Mouse (Mus musculus) megakaryocyte, embryonic 14.5 days (primary cell): ENCODE measurements around the gene Tspyl3. TPM values are rescaled to one million over a fixed set of nuclear protein-coding genes. Genes with fewer than 3 reads are reported as not detected.
A peak's percentile ranks its signal among the peaks of the same experiment; 100 is the strongest.

Source experiments
- H3K27me3 ChIP-seq: replicated peaks from 2 replicates; pipeline ENCODE3; 2012; ENCODE audit warnings: inconsistent platforms
- H3K36me3 ChIP-seq: replicated peaks from 2 replicates; pipeline ENCODE3; 2012; ENCODE audit warnings: low read length, inconsistent platforms, mixed read lengths
- H3K4me1 ChIP-seq: 2 replicates; pipeline ENCODE4 v1.6.1; 2012; ENCODE audit warnings: inconsistent platforms
- H3K4me3 ChIP-seq: replicated peaks from 2 replicates; pipeline ENCODE3; 2012; ENCODE audit warnings: moderate library complexity, mild to moderate bottlenecking, inconsistent platforms
- H3K9me3 ChIP-seq: 2 replicates; pipeline ENCODE4 v1.6.1; 2012; ENCODE audit warnings: inconsistent platforms
- FLI1 ChIP-seq: IDR thresholded peaks from 2 replicates; pipeline ENCODE4 v1.6.1; 2012; ENCODE audit warnings: low read length, inconsistent platforms, mixed read lengths
- GATA1 ChIP-seq: IDR thresholded peaks from 3 replicates; pipeline ENCODE4 v1.6.1; 2012; ENCODE audit warnings: mixed read lengths, low read length, inconsistent platforms, borderline replicate concordance
- polyA plus RNA-seq: library from polyadenylated mRNA; stranded (reverse); fragments of >175 nt; gene quantifications from 2 replicates; pipeline ENCODE4 v1.2.3, GENCODE M21; 2012; ENCODE audit warnings: low replicate concordance; ENCODE audit not compliant: insufficient read depth

Tspyl3 gene
- polyA plus RNA-seq, 1 experiment: 3.3 TPM

DNA sequence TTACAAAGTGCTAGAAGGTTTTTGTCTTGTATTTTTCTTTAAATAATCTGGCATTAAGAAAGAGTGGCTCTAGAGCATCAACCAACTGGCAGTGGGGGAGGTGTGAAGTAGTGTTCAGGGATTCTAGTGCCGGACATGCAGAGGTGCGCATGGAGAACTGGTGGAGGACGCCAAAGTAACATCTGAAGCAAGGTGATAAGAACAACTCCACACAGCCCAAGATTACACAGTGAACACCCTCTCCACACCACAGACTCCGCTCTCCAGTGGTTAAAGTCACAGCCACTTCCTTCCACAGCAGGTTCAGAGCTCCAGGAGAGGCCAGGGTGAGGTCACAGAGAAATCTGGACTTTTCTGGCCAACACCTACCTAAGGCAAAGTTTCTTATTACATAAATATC, 2.7 kb upstream of the Tspyl3 start:
- H3K9me3 ChIP-seq: no peaks in the 10 kb centered on the region
- H3K4me1 ChIP-seq: peaks cover 68% of the 10 kb centered on the region
- H3K4me3 ChIP-seq: no peak overlapping the region
- no peak for TF ChIP-seq GATA1
- no peak for TF ChIP-seq FLI1
- no peaks in the 10 kb centered on the region for H3K27me3 ChIP-seq
- H3K36me3 ChIP-seq: peaks cover 63% of the 10 kb centered on the region

DNA sequence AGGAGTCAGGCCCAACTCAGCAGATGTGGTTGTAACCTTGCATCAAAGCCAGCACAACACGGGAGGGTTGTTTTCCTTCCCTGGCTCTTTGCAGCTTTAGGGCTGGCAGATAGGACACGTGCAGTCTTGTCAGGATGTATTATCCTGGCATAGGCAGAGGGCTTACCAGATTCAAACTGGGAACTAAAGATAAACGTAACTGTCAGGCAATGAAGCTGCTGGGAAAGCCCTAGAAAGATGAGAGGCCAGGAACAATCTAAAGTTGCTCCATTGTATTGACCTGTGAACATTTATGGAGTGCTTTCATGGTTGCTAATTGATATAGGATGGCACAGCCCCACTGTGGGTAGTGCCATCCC, 333 bp upstream of the Tspyl3 start:
- H3K4me3 ChIP-seq: peak overlapping the region; percentile 94
- H3K36me3 ChIP-seq: peaks cover 50% of the 10 kb centered on the region
- no peaks in the 10 kb centered on the region for H3K27me3 ChIP-seq
- peaks cover 86% of the 10 kb centered on the region for H3K4me1 ChIP-seq
- TF ChIP-seq FLI1: no peak
- no peak for TF ChIP-seq GATA1
- no peaks in the 10 kb centered on the region for H3K9me3 ChIP-seq

DNA sequence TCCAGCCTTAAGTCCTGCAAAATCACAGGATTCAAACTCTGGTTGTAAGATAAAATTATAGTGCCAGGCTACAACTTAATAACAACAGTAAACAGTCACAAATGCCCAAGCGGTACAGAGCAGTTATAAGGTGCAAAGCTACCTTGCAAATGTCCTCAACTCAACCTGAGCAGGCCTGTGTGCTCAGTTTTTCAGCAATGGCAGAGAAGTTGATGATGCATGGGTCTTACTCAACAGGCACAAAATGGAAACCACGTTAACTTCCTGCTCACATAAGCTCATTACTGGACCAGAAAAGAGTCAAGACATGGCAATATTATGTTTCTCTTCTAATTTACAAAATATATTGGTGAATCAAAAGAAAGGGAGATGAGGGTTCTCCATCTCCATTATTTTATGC, 2.7 kb downstream of the Tspyl3 start:
- TF ChIP-seq FLI1 (no peak), GATA1 (no peak)
- H3K36me3 ChIP-seq: peaks cover 36% of the 10 kb centered on the region
- H3K27me3 ChIP-seq: peaks cover 1% of the 10 kb centered on the region
- H3K9me3 ChIP-seq: no peaks in the 10 kb centered on the region
- H3K4me3 ChIP-seq: no peak overlapping the region
- peaks cover 83% of the 10 kb centered on the region for H3K4me1 ChIP-seq

DNA sequence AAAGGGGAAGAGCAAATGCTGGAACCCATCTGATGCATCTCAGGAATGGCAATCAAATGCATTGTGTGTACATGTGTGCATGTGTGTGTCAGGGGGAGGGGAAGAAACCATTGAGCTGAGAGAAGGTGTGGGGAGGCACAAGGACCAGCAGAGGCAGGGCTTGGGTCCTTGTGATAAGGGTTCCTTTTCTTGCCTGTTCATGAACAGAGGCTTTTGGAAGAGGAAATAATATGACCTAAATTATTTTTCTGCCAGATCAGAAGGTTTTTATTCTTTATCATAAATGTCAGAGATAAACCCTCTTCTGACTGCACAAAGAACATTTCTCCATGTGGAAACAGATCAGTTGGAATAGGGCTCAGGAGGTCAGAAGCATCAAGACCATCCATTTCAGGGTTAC, 3.1 kb downstream of the Tspyl3 start:
- peaks cover 85% of the 10 kb centered on the region for H3K4me1 ChIP-seq
- no peak for TF ChIP-seq GATA1
- no peak for TF ChIP-seq FLI1
- H3K4me3 ChIP-seq: no peak overlapping the region
- no peaks in the 10 kb centered on the region for H3K9me3 ChIP-seq
- H3K36me3 ChIP-seq: peaks cover 33% of the 10 kb centered on the region
- peaks cover 1% of the 10 kb centered on the region for H3K27me3 ChIP-seq

DNA sequence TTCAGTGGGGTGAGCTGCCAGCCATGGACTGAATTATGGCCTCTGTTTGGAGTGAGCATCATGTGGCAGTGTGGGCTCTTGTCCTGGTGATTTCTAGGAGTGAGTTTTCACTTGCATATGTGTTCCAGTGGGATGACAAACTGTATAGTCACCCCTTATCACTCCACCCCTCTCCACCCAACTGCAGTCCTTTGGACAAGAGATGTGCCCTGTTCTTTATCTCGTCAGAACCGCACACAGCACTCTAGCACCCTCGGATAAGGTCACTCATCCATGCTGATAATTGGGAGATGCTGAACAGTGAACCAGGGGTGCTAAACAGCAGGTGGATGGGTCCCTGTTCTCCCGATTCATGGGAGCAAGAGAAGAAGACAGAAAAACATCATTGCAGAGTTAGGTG, 3.6 kb downstream of the Tspyl3 start:
- H3K27me3 ChIP-seq: peaks cover 1% of the 10 kb centered on the region
- H3K36me3 ChIP-seq: peaks cover 28% of the 10 kb centered on the region
- peaks cover 85% of the 10 kb centered on the region for H3K4me1 ChIP-seq
- H3K4me3 ChIP-seq: no peak overlapping the region
- no peaks in the 10 kb centered on the region for H3K9me3 ChIP-seq
- TF ChIP-seq GATA1 (no peak), FLI1 (no peak)

DNA sequence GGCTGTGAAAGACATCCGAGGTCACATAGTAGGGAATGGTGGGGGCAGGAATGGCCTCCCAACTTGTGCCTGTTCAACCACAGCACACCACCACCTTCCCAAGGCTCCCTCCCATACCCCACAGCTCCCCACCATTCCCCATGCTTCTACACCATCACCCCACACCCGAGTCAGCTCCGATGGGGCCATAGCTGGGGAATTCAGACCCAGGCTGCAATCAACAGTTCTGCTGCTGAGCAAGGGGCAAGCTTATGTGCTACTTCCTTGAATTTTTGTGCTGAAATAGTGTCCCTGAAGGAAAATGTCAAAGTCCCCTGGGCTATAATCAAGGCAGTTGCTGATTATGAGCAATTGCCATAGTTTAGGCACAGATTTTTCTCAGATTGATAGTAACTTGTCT, 6.7 kb downstream of the Tspyl3 start:
- peaks cover 25% of the 10 kb centered on the region for H3K36me3 ChIP-seq
- H3K9me3 ChIP-seq: no peaks in the 10 kb centered on the region
- H3K4me3 ChIP-seq: no peak overlapping the region
- TF ChIP-seq FLI1 (no peak), GATA1 (no peak)
- peaks cover 1% of the 10 kb centered on the region for H3K27me3 ChIP-seq
- H3K4me1 ChIP-seq: peaks cover 87% of the 10 kb centered on the region

DNA sequence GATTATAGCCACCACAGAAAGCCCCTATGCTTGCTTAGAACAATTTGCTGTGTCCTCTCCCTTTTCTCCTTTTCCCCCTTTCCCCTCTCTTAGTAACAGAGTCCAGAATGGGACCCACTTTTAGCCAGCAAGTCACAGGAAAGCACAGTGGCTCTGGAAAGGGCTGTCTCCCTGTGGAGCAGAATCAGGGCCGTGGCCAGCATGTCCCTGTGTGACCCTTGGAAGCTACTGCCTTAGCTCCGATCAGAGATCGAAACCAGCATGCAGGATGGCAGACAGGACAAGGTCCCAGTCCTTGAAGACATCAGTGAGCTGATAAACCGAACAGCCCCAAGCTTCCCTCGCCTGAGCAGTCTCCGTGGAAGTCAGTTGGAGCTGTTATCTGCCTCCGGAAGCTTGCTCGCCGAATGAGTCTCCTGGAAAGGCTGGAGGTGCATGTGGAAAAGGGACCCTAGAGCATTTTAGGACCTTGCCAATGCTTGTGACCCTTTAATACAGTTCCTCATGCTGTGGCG, 7.4 kb downstream of the Tspyl3 start:
- no peaks in the 10 kb centered on the region for H3K9me3 ChIP-seq
- peaks cover 25% of the 10 kb centered on the region for H3K36me3 ChIP-seq
- peaks cover 1% of the 10 kb centered on the region for H3K27me3 ChIP-seq
- TF ChIP-seq GATA1 (no peak), FLI1 (no peak)
- H3K4me1 ChIP-seq: peaks cover 90% of the 10 kb centered on the region
- H3K4me3 ChIP-seq: no peak overlapping the region

DNA sequence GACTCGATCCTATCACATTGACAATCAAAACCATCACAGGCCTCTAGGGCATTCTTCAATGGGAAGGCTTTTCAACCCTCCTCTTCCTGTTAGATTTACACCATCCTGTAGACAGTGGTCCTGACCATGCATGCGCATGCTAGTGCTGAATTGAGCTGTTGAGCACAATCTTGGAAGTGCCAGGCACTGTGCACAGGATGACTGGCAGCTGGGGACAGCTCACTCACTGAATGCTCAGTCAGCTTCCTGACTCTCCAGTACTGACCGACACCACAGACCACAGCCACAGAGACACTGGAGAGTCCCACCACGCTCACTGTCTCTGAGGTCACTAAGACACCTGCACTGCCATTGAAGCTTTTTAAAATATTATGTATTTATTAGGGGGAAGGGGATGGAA, 9.8 kb downstream of the Tspyl3 start:
- H3K4me3 ChIP-seq: peak overlapping the region; percentile 86
- H3K9me3 ChIP-seq: no peaks in the 10 kb centered on the region
- peaks cover 84% of the 10 kb centered on the region for H3K4me1 ChIP-seq
- peaks cover 24% of the 10 kb centered on the region for H3K36me3 ChIP-seq
- TF ChIP-seq GATA1 (no peak; the same call in 2 of the 3 replicates), FLI1 (no peak)
- H3K27me3 ChIP-seq: peaks cover 1% of the 10 kb centered on the region

DNA sequence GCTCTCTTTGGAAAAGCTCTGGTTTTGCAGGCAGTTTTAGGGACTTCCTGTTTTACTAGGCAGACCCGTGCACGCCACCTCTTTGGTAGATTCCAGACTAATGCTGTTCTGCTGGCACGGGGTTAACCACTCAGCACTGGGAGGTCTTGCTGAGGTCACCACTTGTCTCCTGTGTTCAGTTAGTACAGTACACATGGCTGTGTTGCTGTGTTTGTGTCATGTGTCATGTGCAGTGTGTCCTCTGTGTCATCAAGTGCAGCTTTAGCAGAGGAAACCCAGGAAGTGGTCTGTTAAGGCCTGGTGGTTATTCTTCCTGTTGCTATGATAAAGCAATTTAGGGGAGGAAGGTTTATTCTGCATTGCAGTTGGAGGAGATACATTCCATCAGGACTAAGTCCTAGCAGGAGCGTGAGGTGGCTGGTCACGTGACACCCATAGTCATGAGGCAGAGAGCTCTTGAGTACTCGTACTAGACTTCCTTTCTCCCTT, 10.4 kb downstream of the Tspyl3 start:
- H3K4me3 ChIP-seq: peak overlapping the region; percentile 86
- H3K4me1 ChIP-seq: peaks cover 78% of the 10 kb centered on the region
- TF ChIP-seq GATA1 (no peak), FLI1 (peak; percentile 53; the same call in 1 of the 2 replicates)
- no peaks in the 10 kb centered on the region for H3K9me3 ChIP-seq
- peaks cover 24% of the 10 kb centered on the region for H3K36me3 ChIP-seq
- H3K27me3 ChIP-seq: peaks cover 1% of the 10 kb centered on the region

DNA sequence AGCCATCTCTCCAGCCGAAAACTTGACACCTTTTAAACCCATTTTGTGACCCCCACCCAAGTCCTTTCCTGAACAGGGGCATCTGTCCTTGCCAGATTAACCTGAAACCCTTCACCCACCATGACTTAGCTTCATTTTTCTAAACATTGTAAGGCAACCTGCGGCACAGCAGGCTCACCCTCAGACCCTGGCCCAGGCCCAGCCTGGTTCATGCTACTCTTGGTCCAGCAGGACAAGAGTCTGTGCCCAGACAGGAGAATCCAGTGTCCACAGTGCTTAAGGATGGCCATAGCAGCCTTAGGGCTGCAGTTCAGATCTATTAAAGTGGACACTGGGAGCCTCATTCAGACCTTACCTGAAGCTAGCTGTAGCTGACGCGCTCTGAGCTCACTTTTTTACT, 11.9 kb downstream of the Tspyl3 start:
- TF ChIP-seq FLI1 (no peak), GATA1 (no peak)
- H3K4me3 ChIP-seq: no peak overlapping the region
- H3K4me1 ChIP-seq: peaks cover 73% of the 10 kb centered on the region
- peaks cover 36% of the 10 kb centered on the region for H3K36me3 ChIP-seq
- H3K9me3 ChIP-seq: no peaks in the 10 kb centered on the region
- H3K27me3 ChIP-seq: peaks cover 1% of the 10 kb centered on the region

DNA sequence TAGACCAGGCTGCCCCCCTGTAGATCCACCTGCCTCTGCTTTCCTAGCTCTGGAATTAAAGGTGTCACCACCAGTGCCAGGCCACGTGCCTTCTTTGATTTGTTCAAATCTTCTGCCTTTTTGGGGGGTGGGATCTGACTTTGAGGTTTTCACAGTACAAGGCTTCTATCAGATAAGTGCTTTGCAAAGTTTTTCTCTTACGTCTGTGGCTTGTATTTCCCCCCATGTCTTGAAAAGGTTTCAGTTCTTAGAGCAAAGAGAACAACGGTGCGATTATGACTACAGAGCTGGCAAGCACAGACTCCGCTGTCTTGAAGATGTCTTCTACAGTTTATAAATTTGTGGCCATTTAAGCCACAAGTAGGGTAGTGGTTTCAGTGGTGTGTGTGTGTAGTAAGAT, 13.8 kb downstream of the Tspyl3 start:
- H3K9me3 ChIP-seq: no peaks in the 10 kb centered on the region
- TF ChIP-seq GATA1 (no peak), FLI1 (no peak)
- peaks cover 64% of the 10 kb centered on the region for H3K4me1 ChIP-seq

More for the DNA sequence above, 13.8 kb downstream of the Tspyl3 start:
- Histone ChIP-seq H3K27me3 (no peaks in the 10 kb centered on the region), H3K36me3 (peaks cover 50% of the 10 kb centered on the region), H3K4me3 (no peak overlapping the region)
